Mouse (Mus musculus) heart, adult 18-20 months (tissue): ENCODE data around the gene Rab11fip4. TPM values are rescaled to one million over a fixed set of nuclear protein-coding genes. Genes with fewer than 3 reads are reported as not detected.

Source experiments
- DNase-seq, 2 experiments: peaks; one replicate each; pipeline ENCODE4 v3.0.0; 2021 to 2022; ENCODE audit warnings: mixed read lengths in 1 of 2
- microRNA-seq, 2 experiments: library from miRNA; unstranded; fragments of <30 nt; microRNA quantifications; one replicate each; pipeline ENCODE4 v1.2.0; 2022
- total RNA-seq, 2 experiments: library from RNA; stranded (reverse); gene quantifications; 2 replicates each; pipeline ENCODE4 v1.2.3; 2021

Gene Rab11fip4
- total RNA-seq, 2 experiments from 2014 or later: 0.15 to 0.36 TPM

- peak; percentile 70 to 89 for DNase-seq
These were observed 147.9 kb downstream of the Rab11fip4 start for GRCm38 (mm10) chr11:79738725-79739558.

GRCm38 (mm10) chr11:79740740-79741512, 149.9 kb downstream of the Rab11fip4 start:
- DNase-seq: peak in 1 of 2 experiments; percentile 55

- no peak for DNase-seq
These were observed 155.6 kb downstream of the Rab11fip4 start for GRCm38 (mm10) chr11:79746552-79747102.

Small RNA genes within 50 kb of the gene (microRNA-seq; reads per million reads assigned to microRNA genes)
- gene Mir193a (35.1 to 130 reads per million in 2 experiments), gene Mir365-2 (0.81 to 2.3 reads per million in 2 experiments)

Other genes with a start within 250 kb of the Rab11fip4 start
- not detected for gene Omg, start 87.1 kb upstream of the Rab11fip4 start, total RNA-seq
- gene Evi2b, start 67.5 kb upstream of the Rab11fip4 start, total RNA-seq: 1 to 10 TPM in 1 of 2 experiments, under 1 TPM in 1; 0.30 to 2.2 TPM
- gene Evi2, start 60.6 kb upstream of the Rab11fip4 start, total RNA-seq: not detected
- gene Evi2a, start 60.6 kb upstream of the Rab11fip4 start, total RNA-seq: 1 to 10 TPM; 1.5 to 1.6 TPM